Mouse (Mus musculus) E14TG2a.4 (cell line): ENCODE results near the gene Herc2.

ENCODE experiments used
- CTCF ChIP-seq: conservative IDR thresholded peaks from 2 replicates; pipeline ENCODE4 v1.5.1; 2014; ENCODE audit warnings: low read length
- POU5F1 ChIP-seq: IDR thresholded peaks from 2 replicates; pipeline ENCODE4 v1.6.1; 2014; ENCODE audit warnings: low read length, borderline replicate concordance

DNA sequence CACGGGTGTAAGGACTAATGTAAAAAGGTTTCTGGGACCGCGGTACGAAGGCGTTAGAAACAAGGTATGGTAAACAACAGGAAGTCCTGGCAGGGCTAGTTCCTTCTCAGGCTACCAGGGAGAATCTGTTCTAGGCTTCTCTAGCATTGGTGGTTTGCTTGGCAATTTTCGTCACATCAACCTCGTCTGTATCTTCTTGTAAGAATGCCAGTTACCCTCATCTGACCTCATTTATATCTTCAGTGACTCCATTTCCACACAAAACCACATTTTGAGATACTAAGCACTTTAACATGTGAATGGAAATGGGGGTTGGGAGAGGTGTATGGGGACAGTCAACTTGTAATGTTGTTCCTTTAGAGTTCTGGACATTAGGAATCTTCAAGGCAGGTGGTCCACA is 98.9 kb downstream of the Herc2 start:
- TF ChIP-seq CTCF: no peak
- TF ChIP-seq POU5F1: no peak
